Mouse (Mus musculus): Measurements from ENCODE around the gene Itgb3bp.

Gene Itgb3bp

DNA sequence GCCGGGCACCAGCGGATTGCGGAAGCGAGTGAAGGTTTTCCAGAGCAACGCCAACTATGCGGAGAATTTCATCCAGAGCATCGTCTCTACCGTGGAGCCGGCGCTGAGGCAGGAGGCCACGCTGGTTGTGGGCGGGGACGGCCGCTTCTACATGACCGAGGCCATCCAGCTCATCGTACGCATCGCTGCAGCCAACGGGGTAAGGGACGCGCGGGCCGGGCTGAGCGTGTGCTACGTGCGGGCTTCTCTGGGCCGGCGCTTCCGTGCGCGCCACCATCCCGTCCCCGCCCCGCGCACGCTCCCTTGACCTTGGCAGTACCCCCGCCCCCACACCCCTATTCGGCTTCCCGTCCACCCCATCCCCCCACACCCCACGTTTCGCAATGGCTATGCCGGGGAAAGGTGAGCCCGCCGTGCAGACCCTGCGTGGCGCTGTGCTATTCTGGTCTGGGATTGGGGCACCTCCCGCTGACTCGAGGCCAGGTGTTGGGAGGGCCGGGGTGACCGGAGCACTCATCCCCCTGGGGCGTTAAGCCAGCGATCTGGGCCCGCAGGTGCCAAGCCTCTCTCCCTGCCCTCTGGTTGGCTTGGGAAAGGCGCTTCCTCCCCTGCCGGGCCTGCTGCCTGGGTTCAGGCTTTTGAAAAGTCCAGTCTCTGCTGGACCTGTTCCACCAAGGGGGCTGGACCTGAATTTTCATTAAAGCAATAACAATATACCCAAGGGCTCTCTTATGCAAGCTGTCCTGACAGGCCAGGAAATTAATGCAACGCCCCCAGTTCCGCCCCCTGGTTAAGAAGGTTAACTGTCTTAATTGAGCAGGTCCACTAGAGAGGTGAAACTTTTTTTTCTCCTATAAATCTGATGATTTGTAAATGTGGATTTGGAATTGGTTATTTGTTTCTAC is at the start of gene Itgb3bp:
Gene Itgb3bp (minus strand): TSS at position 201 of the 905 bp plus-strand sequence.
- no peak for DNase-seq (ENCODE audit: extremely low spot score, low read depth, low spot score)

DNA sequence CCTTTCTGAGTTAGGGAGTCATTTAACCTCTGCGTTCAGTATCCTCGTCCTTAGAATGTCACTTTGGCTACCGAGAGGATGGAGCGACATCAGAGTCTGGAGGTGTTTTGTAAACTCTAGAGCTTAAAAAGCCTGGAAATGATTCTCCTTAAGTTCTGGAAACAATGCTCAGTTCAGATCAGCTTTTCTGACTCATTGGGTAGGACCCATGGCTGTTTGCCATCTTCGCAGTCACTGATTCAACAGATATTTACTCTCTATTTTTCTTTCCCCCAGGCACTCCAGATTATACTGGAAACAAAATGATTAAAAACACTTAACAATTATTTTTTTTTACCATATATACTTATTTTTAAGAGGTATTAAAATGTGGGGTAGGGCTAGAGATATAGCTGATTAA is 49.7 kb upstream of the Itgb3bp start:
- no peak for DNase-seq (ENCODE audit: extremely low spot score, low read depth, low spot score)

DNA sequence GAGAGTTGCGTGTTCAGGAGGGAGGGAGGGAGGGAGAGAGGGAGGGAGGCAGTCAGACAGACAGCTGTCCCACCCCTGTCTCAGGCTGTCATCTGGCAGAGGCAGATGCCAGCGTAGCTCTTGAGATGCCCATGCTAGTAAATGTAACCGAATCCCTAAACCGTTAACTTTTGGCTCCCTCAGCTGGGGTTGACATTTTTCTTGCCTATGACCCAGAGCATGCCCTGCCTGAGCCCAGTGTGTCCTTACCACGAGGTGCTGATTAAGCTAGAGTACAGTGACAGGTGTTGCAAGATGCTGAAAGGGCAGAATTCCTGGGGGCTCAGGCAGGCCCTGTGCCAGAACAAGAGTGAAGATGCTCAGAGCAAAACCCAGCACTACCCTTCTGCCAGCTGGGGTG is 44.8 kb upstream of the Itgb3bp start:
- no peak for DNase-seq (ENCODE audit: extremely low spot score, low read depth, low spot score)

DNA sequence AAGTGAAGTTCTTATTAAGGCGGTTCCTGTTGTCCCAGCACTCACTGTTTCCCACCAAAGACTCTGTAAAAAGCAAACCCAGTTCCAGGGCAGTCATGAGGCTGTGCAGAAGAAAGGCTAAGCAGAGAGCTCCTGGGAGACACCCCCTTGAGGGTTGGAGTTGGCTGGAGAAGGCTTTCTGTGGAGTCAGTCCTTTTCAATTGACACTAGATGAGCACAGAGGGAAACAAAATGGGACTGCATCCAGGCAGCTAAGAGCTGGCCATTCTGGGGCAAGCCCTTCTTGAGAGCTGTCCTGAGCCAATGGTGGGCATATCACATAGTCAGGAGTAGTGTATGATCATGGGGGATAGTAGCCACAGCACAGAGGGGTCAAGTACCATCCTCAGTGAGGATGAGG is 44.3 kb upstream of the Itgb3bp start:
- no peak for DNase-seq (ENCODE audit: extremely low spot score, low read depth, low spot score)

DNA sequence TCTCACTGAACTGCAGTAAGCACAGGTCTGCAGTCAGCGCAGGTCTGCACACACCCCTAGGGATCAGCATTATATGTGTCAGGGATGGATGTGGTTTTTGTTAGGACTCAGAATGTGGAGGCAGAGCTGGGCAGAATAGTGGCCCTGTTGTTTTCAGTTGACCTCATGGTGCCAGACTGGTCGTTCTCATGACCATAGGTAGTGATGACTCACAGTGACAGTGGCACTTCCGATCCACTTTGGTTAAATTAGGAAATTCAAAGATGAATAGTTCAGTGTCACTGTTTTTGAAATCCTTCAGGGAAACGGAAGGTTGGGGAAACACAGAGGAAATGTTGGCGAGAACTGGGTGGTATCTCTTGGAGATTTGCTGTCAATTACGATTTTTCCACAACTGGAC is 43.3 kb upstream of the Itgb3bp start:
- DNase-seq (ENCODE audit: extremely low spot score, low read depth, low spot score) = no peak

DNA sequence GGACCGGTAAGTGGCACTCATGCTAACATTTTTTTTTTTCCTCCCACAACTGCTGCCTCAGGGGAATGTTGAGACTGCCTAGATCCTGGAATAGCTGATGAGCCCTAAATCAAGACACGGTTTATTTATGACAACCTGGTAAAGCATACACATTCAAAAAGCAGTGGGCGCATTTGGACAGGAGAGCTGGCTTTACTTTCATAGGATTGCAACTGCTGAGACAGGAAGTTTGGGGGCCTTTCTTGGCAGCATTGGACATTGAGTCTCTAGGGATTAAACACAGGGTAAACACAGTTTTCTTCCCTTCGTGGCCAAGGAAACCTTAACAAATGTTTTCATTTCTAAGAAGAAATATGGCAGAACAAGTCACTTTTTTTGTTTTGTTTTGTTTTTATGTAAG is 40.5 kb upstream of the Itgb3bp start:
- DNase-seq (ENCODE audit: extremely low spot score, low read depth, low spot score) = no peak

DNA sequence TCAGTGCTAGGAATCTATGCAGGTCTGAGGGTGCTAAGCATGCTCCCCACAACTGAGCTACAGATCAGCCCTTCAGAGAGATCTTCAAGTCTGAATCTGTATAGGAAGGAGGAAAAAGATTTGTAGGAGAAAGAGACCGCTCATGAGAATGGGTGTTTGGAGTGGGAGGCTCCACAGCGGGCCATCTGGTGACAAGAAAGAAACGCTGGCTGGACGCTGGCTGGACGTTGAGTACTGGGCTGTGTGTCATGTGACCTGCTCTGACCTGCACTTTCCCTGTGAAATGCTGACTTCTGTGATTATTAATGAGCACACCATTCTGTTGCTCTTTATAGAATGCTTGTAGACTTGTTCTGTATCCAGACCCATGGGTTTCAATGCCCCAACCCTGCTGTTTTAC is 39.7 kb upstream of the Itgb3bp start:
- no peak for DNase-seq (ENCODE audit: extremely low spot score, low read depth, low spot score)

DNA sequence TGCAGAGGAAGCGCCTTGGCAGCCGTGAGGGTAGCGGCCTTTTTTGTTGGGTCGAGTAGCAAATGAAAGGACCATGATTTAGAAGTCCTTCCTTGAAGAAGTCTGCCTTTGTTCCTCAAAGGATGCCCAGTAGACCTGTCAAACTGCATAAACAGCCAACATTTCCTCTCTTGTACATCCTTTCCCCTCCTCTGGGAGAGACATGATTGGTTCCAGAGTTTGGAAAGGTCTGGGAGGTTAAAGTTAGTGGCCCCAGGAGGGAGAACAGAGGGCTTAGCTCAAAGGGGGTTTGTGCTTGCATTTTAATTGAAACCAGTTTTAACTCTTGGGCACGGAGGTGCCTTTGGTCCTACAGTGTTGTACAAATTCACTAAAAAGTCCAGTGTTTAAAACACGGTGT is 36.9 kb upstream of the Itgb3bp start:
- DNase-seq (ENCODE audit: extremely low spot score, low read depth, low spot score) = peak; percentile 54

DNA sequence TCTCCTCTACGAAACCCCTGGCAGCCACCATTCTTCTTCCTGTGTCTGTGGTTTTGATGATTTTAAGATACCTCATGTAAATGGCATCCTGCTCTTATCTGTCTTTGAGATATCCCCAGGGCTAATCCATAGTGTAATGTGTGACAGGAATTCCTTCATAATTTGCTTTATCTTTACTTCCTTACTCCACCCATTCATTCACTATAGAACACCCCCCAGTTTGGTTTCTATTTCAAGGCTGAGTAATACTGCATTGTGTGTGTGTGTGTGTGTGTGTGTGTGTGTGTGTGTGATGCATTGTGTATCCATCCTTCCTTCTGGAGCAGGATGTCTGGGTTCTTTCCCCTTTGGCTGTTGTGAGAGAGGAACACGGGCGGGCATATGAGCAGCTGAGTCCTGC is 29.7 kb upstream of the Itgb3bp start:
- no peak for DNase-seq (ENCODE audit: extremely low spot score, low read depth, low spot score)

DNA sequence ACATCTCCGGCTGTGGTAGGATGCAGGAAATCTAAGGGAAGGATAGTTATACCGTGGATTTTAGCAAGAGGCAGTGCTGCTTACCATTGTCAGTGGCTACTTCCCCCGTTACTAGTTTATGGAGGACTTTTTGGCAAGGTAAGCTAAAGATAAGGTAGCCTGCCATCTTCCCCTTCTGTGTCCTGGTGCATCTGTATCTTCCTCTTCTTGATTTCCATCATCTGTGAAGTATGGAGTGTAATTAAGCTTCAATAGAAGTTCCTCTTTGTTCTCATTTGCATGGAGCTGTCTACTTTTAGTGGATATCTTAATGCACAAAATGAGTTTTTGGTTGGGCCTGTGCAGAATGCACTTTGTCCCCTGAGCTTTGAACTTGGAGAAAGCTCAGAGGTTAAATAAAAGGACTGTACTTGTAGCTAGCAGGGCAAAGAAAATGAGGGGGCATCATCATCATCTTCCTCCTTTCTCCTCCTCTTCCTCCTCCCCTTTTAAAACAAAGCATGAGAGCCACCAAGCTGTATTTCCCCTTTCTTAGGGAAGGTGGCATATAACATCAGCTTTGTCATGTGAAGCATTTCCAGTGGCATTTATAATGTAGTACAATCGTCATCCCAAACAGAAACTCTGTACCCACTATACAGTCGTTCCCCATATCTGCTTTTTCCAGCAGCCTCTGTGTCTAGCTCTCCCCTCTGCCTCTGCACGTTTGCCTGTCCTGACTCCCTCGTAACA is 28.6 kb upstream of the Itgb3bp start:
- DNase-seq (ENCODE audit: extremely low spot score, low read depth, low spot score) = no peak

DNA sequence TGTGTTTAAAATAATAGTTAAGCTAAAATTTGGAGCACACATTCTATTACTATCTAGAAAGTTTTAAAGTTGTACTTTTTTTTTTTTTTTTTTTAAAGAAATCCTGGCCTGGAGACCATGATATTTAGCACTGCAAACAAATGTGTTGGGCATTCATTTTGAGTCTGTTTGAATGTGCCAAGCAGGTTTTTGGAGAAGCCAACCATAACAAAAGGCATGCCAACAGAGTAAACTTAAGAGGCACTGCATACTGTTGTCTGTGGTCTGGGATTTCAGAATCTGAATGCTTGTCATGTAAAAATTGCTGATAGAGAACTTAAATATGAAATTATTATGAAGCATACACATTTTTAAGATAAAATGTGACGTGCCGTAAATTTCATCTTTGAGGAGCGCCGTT is 27.6 kb upstream of the Itgb3bp start:
- DNase-seq (ENCODE audit: extremely low spot score, low read depth, low spot score) = no peak

DNA sequence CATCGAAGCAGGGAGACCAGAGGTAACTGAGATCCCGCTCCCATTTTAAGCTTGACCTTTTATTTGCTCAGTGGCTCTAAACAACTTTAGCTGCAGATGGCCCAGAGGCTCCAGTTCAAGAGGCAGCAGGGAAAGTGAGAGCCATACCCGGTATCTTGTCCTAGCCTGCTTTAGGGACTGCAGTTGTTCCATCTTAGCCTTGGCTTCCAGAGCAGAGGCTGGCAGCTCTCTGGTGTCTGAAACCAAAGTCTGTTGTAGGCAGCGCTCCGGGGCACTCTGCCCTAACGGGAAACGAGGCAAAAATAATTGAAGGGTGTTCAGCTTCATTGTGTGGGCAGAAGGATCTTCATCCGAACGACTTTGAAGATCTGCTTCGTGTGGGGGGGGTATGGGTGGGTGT is 25.8 kb upstream of the Itgb3bp start:
- no peak for DNase-seq (ENCODE audit: extremely low spot score, low read depth, low spot score)

DNA sequence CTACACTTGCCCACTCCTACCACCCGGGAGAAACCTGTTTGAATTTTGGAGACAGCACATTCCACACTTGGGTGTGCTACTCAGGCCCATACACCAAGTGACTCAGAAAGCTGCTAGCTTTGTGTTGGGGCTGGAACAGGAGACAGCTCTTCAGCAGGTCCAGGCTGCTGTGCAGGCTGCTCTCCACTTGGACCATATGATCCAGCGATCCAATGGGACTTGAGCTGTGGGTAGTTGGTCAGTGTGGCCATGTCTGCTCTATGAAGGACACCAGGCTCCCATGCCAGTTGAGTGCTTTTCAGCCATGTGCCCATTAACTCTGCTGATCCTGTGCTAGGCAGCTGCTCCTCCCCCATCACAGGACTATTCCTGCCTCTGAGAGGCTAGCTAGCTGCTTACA is 24.3 kb upstream of the Itgb3bp start:
- no peak for DNase-seq (ENCODE audit: extremely low spot score, low read depth, low spot score)

DNA sequence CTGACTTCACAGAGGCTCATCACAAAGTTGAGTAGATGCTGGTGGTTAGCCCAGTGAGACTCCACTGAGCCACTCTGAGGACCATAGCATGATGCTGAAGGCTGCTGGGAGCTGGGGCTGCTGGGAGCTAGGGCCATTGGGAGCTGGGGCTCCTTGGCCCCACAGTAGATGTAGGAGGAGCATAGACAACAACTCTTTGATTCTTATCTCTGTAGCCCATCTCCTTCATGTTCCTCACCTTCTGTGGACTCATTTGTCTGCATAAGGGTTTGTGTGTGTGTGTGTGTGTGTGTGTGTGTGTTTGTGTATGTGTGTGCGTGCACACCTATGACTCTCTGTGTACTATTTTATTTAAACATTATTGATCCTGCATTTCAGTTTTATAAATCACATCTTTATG is 18.3 kb upstream of the Itgb3bp start:
- DNase-seq (ENCODE audit: extremely low spot score, low read depth, low spot score) = no peak

DNA sequence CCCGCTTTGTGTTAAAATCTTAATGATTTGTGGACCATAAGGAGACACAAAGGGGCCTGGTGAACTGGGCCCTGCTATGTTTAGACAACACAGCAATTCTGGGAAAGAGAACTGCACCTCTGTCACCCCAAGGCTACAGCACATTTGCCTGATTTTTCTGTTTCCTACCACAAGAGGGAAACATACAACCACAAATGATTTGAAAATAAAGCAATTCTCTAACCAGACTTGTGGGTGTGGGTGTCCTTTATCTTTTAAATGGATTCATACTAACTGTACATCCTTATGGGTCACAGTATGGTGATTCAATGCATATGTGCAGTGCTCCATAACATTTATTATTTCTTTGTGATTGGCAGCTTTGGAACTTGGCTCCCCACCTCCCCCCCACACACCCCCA is 17.6 kb upstream of the Itgb3bp start:
- no peak for DNase-seq (ENCODE audit: extremely low spot score, low read depth, low spot score)

DNA sequence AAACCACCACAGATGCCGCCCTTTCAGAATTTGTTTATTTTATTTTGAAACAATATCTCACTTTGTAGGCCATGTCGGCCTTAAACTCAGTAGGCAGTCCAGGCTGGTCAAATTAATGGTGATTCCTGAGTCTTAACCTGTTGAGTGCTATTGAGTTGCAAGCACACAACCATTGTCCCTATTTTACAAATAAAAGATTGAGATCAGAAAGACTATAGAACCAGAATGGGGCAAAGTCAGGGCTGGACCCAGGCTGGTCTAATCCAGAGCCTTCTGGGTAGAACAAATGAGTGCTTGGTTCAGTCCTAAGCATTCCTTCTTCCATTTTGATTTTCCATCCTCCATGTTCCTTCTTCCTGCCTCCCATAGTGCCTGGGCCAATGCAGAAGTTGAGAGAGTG is 16.9 kb upstream of the Itgb3bp start:
- DNase-seq (ENCODE audit: extremely low spot score, low read depth, low spot score) = no peak

DNA sequence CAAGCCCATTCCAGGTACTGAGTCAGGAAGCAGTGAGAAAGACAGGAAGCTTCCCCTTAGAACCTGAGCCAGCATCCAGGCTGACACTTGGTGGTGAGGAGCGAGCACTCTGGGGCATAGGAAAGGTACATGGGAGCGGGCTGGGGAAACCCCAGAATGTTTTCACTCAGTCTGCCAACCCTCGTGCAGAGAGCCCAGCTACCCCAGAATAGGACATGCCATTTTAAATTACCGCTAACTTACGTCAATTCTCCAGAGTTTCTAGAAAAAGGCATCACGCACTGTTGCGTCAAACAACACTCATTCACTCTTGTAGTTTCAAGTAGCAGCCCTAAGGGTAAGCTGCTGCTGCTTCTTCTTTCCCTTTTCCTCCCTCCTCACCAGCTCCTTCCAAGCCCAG is 15.4 kb upstream of the Itgb3bp start:
- DNase-seq (ENCODE audit: extremely low spot score, low read depth, low spot score) = no peak

DNA sequence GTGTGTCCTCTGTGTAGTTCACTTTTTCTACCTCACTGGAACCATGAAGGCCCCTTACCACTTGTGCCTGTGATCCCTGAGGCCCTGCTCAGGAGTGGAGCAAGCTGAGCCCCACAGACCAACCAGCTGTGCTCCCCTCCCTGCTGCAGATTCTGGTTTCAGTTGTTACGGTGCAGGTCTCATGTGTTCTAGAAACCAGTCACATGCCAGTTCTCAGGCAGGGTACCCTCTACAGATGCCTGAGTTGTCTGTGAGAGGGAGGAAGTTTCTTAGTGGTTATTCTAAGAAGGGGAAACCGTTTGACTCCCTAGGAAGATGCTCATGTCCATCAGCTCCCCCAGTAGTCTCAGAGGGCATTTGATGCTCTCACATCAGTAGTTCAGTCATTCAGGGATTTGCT is 15.0 kb upstream of the Itgb3bp start:
- no peak for DNase-seq (ENCODE audit: extremely low spot score, low read depth, low spot score)

DNA sequence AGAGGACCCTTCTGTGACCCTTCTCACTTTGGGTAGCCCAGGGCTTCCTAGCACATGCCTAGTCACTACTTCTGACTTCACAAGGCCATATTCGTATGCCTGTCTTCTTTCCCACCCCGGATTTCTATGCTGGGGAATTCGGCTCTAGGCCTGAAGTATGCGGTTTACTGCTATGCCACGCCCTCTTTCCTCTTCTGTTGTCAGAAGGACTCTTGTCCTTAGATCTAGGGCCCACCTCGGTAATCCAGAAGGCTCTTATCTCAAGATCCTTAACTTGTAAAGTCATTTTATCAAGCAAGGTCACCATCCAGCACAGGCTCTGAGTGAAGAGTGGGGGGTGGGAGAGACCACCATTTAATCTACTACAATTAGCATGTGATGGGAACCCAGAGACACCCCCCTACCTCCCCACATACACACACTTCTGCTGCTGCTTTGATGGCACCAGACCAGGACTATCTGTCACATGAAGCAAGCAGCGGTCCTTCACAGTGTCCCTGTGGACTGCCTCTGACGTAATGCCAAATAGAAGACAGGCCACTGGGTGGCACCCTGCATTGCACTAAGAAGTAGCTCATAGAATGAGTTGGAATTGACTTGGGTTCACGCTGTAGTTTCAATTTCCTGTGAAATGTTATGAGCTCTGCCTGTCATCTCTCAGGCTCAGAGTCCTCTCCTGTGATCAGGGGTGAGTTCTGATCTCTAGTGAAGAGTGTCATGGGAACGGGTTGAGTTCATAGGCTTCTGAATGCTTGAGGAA is 12.2 kb upstream of the Itgb3bp start:
- DNase-seq (ENCODE audit: extremely low spot score, low read depth, low spot score) = no peak

DNA sequence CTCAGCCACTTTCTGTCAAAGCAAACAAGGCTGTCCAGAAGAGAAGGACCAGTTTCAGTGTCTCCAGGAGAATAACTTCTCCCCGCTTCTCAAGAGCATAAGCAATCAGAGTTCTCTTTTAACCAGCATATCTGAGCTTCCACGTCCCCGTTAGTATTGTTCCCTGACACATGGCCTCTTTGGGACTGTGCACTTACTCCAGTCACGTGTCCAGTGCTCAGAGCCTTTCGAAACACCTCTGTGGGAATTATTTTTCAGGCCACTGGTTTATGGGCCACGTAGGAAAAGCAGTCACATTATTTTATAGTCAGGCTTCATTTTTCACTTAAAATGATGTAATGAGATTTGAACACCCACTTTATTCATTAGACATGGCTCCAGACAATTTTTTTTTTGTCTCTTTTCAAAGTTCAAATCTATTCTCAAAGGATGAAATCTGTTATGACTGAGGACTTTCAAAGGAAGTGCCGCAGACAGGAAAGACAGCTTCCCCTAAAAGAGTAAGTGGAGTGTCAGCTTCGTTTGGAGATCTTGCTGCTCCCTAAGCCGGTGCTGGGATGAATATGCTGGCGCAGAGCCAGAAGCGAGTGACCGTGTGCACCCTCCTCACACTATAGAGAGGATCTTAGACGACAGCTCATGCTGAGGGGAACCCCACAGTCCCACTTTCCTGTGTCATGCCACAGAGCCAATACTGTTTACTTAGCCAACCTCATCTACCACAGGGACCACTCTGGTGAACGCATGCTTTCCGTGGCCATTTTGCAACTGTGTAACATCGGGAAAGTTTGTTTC is 10.3 kb upstream of the Itgb3bp start:
- no peak for DNase-seq (ENCODE audit: extremely low spot score, low read depth, low spot score)

DNA sequence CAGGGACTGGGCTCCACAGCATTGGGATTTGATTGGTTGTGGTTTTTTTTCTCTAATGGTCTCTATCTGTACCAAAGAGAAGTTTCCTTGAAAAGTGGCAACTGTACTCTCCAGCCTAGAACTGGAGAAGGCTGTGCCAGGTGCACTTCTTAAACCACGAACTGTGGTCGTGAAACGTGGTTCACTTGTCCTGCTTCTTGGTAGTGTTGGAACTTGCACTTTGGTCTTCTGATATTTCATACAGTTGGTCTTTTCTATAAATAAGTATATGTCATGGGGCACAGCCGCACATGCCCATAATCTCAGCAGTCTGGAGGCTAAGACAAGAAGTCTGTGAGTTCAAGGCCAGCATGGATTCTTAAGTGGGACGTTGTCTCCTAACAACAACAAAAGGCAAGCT is 6.7 kb upstream of the Itgb3bp start:
- DNase-seq (ENCODE audit: extremely low spot score, low read depth, low spot score) = no peak

All from hindlimb bud, embryonic 11.5 days (tissue).